23 mouse cellular contexts compared by ENCODE assay signal in the genomic region with DNA sequence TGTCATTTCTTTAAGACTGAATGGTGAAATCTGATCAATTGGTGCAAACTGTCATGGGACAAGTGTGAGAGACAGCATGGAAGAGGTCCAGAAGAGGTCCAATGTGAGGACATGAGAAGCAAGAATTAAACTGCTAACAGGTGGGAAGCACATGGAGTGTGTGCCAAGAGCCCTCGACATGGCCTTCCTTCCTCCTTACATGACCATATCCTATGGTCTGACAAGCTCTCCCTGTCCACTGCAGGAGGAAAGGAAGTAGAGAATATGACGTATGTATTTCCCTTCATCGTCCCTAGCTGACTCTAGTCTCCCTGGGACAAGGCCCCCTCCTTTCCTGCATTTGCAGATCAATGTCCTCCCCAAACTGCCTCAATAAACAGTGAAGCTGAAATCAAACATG.
"Had no signal": no experiment of that assay in that cellular context is flagged by ENCODE, and none has a peak within 500 bp of the region (broad histone marks: within the 10 kb centered on the region; RNA-seq: fewer than 3 reads in every experiment).

No protein-coding gene starts in this region.

- H3K4me2 ChIP-seq: limb, embryonic 13.5 days; liver, embryonic 12.5 days; liver, embryonic 15.5 days; midbrain, embryonic 12.5 days; midbrain, embryonic 15.5 days; neural tube, embryonic 12.5 days; neural tube, embryonic 15.5 days had no signal

- H3K4me1 ChIP-seq: midbrain, embryonic 12.5 days; neural tube, embryonic 12.5 days; neural tube, embryonic 15.5 days had no signal

- H3K9me3 ChIP-seq: limb, embryonic 10.5 days; limb, embryonic 13.5 days; liver, embryonic 12.5 days; liver, embryonic 15.5 days; midbrain, embryonic 12.5 days; midbrain, embryonic 15.5 days; neural tube, embryonic 12.5 days; neural tube, embryonic 15.5 days had no signal

- H3K36me3 ChIP-seq: limb, embryonic 10.5 days; limb, embryonic 13.5 days; liver, embryonic 12.5 days; liver, embryonic 15.5 days; midbrain, embryonic 12.5 days; midbrain, embryonic 15.5 days; neural tube, embryonic 12.5 days; neural tube, embryonic 15.5 days had no signal

- H3K9ac ChIP-seq: limb, embryonic 13.5 days; liver, embryonic 12.5 days; liver, embryonic 15.5 days; midbrain, embryonic 12.5 days; midbrain, embryonic 15.5 days; neural tube, embryonic 12.5 days; neural tube, embryonic 15.5 days had no signal

- H3K27me3 ChIP-seq: limb, embryonic 13.5 days; midbrain, embryonic 12.5 days; midbrain, embryonic 15.5 days; neural tube, embryonic 12.5 days; neural tube, embryonic 15.5 days had no signal

- H3K27ac ChIP-seq: layer of hippocampus, adult 2 months; limb, embryonic 10.5 days; limb, embryonic 13.5 days; liver, embryonic 12.5 days; liver, embryonic 15.5 days; midbrain, embryonic 12.5 days; midbrain, embryonic 15.5 days; neural tube, embryonic 12.5 days; neural tube, embryonic 15.5 days; stomach, postnatal 0 days had no signal

- ATAC-seq: intestine, postnatal 0 days; liver, embryonic 12.5 days; midbrain, embryonic 15.5 days had no signal

- DNase-seq: kidney, adult 8-10 months; kidney, postnatal 25 days; layer of hippocampus, adult 9-11 months; liver; lung, adult 18-20 months; lung, postnatal 14 days; right cerebral cortex, adult 18-20 months; right cerebral cortex, postnatal 14 days; right cerebral cortex, postnatal 4 days; thymus, adult 2 months; thymus, postnatal 14 days; thymus, postnatal 4 days had no signal

- H3K4me3 ChIP-seq: layer of hippocampus, adult 2 months; limb, embryonic 10.5 days; limb, embryonic 13.5 days; liver, embryonic 12.5 days; liver, embryonic 15.5 days; midbrain, embryonic 12.5 days; midbrain, embryonic 15.5 days; neural tube, embryonic 12.5 days; neural tube, embryonic 15.5 days had no signal
